Mouse (Mus musculus): ENCODE measurements around the gene Rbbp9. TPM values are rescaled to one million over a fixed set of nuclear protein-coding genes. Genes with fewer than 3 reads are reported as not detected.

Gene Rbbp9
- polyA plus RNA-seq, 1 experiment from 2014 or later = 10.3 TPM

DNA sequence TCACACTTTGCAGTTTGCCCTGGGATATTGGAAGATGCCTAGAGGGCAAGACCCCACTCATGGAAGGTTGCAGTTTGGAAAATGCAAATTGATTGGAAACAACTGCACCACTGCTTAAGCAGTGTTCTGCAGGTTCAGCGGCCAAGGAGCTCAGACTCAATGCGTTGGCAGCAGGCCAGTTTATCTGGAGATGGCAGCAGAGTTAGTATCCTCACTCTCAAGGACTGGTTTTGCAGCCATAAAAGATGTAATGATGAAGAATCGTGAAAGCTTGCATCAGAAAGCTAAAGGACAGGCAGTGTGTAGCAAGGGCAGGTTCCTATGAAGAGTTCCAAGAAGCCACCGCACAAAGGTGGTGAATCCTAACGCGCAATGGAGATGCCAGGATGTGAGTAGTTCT lies 48.5 kb downstream of the Rbbp9 start:
- H3K27ac ChIP-seq (replicated peaks) = no peak overlapping the region
- no peak overlapping the region for H3K4me2 ChIP-seq
- ATAC-seq (ENCODE audit: insufficient read depth) = no peak
- no peak overlapping the region for H3K9ac ChIP-seq
- peaks cover 4% of the 10 kb centered on the region; the same call in 1 of the 2 replicates for H3K27me3 ChIP-seq
- WGBS (ENCODE audit: insufficient replicate concordance) = 64% methylated on average over 6 of the region's 6 CpGs
- no peaks in the 10 kb centered on the region for H3K36me3 ChIP-seq (replicated peaks)
- no peaks in the 10 kb centered on the region for H3K4me1 ChIP-seq (replicated peaks)
- no peaks in the 10 kb centered on the region for H3K9me3 ChIP-seq (replicated peaks)
- H3K4me3 ChIP-seq (replicated peaks) = no peak overlapping the region

Other genes starting within 250 kb of the Rbbp9 start
- not detected in 2 replicates for gene Ovol2, start 218.7 kb downstream of the Rbbp9 start, polyA plus RNA-seq (2015; fragmentation: Nextera tagmentation; extraction: Ambion mirVana)
- 14.0 and 17.1 TPM in 2 replicates for gene Kat14, start 181.9 kb downstream of the Rbbp9 start, polyA plus RNA-seq (2015; fragmentation: Nextera tagmentation; extraction: Ambion mirVana)
- 1.3 and 1.7 TPM in 2 replicates for gene Pet117, start 181.9 kb downstream of the Rbbp9 start, polyA plus RNA-seq (2015; fragmentation: Nextera tagmentation; extraction: Ambion mirVana)
- gene Dzank1, start 23.5 kb downstream of the Rbbp9 start, polyA plus RNA-seq (2015; fragmentation: Nextera tagmentation; extraction: Ambion mirVana) = 0.01 and 0.03 TPM in 2 replicates
- gene Polr3f, start 23.2 kb downstream of the Rbbp9 start, polyA plus RNA-seq (2015; fragmentation: Nextera tagmentation; extraction: Ambion mirVana) = 7.4 and 8.0 TPM in 2 replicates
- gene Sec23b, start 5.4 kb upstream of the Rbbp9 start, polyA plus RNA-seq (2015; fragmentation: Nextera tagmentation; extraction: Ambion mirVana) = 42.5 and 43.4 TPM in 2 replicates
- 12.0 and 16.5 TPM in 2 replicates for gene Smim26, start 43.2 kb upstream of the Rbbp9 start, polyA plus RNA-seq (2015; fragmentation: Nextera tagmentation; extraction: Ambion mirVana)
- 16.7 and 17.5 TPM in 2 replicates for gene Dtd1, start 49.0 kb upstream of the Rbbp9 start, polyA plus RNA-seq (2015; fragmentation: Nextera tagmentation; extraction: Ambion mirVana)

Data from liver, embryonic 15.5 days (tissue).